Mouse (Mus musculus) CD4-positive naive resting alpha-beta T cell, adult 57 days (primary cell): ENCODE data around the gene Mdh2. TPM values are rescaled to one million over a fixed set of nuclear protein-coding genes. Genes with fewer than 3 reads are reported as not detected.

Experiments
- total RNA-seq: library from RNA; stranded (reverse); gene quantifications from one replicate; pipeline ENCODE4 v1.2.4, GENCODE M21; 2023

Gene Mdh2
- total RNA-seq: 178 TPM

GRCm38 (mm10) chr5:135778471-135779445 lies at the start of gene Mdh2:
Gene Mdh2, plus strand, starts transcription at chr5:135778480.

DNA sequence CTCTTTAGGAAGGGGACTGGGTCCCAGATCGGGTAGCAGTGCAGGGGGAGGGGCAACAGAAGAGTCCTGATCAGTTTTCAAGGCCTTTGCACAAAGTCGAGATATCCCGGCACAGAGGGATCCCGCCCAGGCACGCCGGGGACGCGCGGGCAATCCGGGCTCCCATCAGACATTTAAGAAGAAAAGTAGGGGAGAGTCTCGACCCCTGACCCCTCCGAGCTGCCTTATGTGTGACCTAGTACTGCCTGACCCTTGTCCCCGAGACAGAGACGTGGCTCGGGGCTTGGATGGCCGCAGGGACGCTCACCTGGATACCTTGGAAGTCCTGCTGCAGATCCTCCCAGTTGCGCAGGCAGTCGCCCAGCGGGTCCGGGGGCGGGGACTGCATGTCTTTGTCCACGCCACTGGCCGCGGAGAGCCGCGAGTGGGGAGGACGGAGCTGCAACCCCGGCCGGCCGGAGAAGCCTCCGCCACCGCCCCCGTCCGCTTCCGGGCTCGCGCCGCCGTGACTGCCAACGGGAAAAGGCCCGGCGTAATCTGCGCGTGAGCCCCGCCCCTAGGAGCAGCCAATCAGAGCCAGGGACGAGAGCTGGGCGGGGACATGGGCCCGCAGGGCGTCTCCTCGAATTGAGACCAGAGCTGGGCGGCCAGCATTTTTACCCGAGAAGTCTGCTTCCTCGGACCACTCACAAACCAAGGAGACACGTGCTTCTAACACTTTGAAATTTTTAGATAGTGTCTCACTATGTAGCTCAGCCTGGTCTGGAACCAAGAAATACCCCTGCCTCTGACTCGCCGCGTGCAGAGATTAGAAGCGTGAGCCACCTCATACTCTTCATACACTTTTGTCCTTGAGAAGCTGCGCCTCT lies 34.3 kb upstream of the Mdh2 start, which contains the start of gene Tmem120a:
TSS of gene Tmem120a (minus strand) at position 708 of the 869 bp plus-strand sequence.

DNA sequence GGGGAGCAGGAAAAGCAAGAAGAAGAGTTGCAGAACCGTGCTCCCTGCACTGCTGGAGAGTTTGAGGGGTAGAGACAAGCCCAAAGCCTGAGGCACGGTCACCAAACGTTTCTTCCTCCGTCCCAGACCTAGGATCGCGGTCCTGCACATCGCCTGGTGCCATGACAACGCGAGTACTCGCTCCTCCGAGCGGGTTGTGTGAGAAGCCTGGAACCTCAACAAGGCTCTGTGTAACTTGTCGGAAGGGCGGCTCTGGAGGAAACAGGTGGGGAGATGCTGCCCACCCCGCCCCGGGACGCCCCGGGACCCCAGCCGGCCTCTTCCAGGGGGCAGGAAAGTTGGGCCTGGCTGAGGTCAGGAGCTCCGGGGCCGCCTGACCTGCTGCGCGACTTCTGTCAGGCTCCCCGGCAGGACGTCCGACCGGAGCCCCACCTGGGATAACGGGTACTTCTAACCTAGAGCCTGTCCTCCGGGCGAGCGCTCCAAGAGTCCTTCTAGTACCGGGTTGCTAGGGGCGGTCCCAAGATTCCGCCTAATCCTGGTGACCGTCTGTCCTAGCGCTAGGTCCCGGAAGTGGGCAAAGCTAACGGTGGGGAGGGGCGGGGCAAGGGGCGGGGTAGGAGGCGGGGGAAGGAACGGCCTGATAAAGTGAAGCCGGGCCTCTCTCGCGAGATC lies 347 bp upstream of the Mdh2 start, which contains the start of gene Styxl1:
TSS of gene Styxl1 (minus strand) at position 590 of the 675 bp plus-strand sequence.

GRCm38 (mm10) chr5:135806555-135807262 lies 28.4 kb downstream of the Mdh2 start, which contains the start of gene Srrm3:
Gene Srrm3, plus strand, starts transcription at chr5:135806890.

Other genes starting within 250 kb of the Mdh2 start
- 3.6 TPM for gene Hip1, start 233.4 kb upstream of the Mdh2 start, total RNA-seq
- not detected for gene Ccl26, start 214.9 kb upstream of the Mdh2 start, total RNA-seq
- 0.44 TPM for gene Ccl24, start 205.4 kb upstream of the Mdh2 start, total RNA-seq
- 33.1 TPM for gene Rhbdd2, start 145.9 kb upstream of the Mdh2 start, total RNA-seq
- 69.1 TPM for gene Por, start 108.4 kb upstream of the Mdh2 start, total RNA-seq
- gene Tmem120a, start 34.0 kb upstream of the Mdh2 start, total RNA-seq: 12.9 TPM
- gene Styxl1, start 95 bp upstream of the Mdh2 start, total RNA-seq: not detected
- gene Srrm3, start 28.4 kb downstream of the Mdh2 start, total RNA-seq: not detected
- 6.5 TPM for gene Hspb1, start 109.4 kb downstream of the Mdh2 start, total RNA-seq
- gene Ywhag, start 156.1 kb downstream of the Mdh2 start, total RNA-seq: 64.6 TPM
- gene Ssc4d, start 196.1 kb downstream of the Mdh2 start, total RNA-seq: not detected
- not detected for gene Zp3, start 201.6 kb downstream of the Mdh2 start, total RNA-seq
- 31.4 TPM for gene Dtx2, start 216.3 kb downstream of the Mdh2 start, total RNA-seq